Mouse (Mus musculus) erythroid progenitor cell, adult 5-6 weeks (primary cell): Measurements from ENCODE around the gene Slc7a4. TPM values are rescaled to one million over a fixed set of nuclear protein-coding genes. Genes with fewer than 3 reads are reported as not detected.
"Not testable (repeated sequence)": the region's sequence is repeated elsewhere in the genome, so short reads cannot be mapped to it uniquely, and the experiment has no call there.

Experiments used
- ATAC-seq: replicated peaks from 2 replicates; pipeline ENCODE4 v1.8.0; 2016; ENCODE audit warnings: moderate number of reproducible peaks, mild to moderate bottlenecking, moderate TSS enrichment, inconsistent platforms; ENCODE audit not compliant: poor library complexity, low FRiP score, severe bottlenecking
- total RNA-seq, 2 experiments: library from RNA; stranded (forward) in 1 of 2; stranded (reverse) in 1 of 2; fragments of 150-400 nt in 1 of 2; fragments of 186-747, 209-891 nt in 1 of 2; gene quantifications; 2 replicates each; pipeline versions ENCODE4 v1.2.3 to v1.2.4; 2015 to 2017; ENCODE audit warnings: low replicate concordance in 2 of 2

The Slc7a4 gene
- total RNA-seq (2015; ENCODE audit: low replicate concordance) (2.2 TPM in 1 of 2 replicates, not detected in the other), total RNA-seq (2017; ENCODE audit: low replicate concordance) (not detected in 2 replicates)

DNA sequence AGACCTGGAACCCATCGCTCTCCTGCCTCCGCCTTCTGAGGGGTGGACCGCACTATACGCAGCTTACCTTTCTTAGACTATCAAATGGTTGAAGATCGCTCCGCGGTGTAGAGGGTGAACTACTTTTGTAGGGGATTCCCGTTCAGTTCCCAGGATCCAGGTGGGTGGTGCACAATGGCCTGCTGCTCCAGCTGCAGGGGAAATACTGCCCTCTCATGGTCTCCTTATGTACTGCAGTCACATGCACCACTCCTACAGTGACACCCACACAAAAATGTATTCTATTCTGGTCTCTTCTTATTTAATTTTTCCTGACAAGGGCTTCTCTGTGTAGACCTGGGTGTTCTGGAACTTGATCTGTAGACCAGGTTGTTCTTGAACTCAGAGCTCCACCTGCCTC, at the start of gene Slc7a4:
Slc7a4 (minus strand) TSS at position 151 of the 400 bp plus-strand sequence.
- peak; percentile 67 for ATAC-seq

DNA sequence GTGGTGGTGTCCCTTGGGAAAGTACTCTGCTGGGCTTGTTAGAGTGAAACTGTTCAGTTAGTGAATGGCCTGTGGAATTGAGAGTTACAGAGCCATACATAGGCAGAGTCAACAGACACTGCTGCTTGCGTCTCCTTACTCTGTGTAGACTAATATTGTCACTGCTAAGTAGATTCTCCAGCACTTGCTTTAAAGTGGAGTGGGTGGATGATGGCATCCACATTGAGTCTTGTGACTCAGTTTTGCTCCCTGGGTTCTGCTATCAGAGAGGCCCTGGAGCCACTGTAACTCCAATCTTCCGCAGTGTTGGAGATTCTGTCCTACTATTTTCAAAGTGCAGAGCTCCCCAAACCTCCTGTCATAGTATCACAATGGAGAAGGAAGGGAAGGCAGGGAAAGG, 49.6 kb upstream of the Slc7a4 start:
- no peak for ATAC-seq

DNA sequence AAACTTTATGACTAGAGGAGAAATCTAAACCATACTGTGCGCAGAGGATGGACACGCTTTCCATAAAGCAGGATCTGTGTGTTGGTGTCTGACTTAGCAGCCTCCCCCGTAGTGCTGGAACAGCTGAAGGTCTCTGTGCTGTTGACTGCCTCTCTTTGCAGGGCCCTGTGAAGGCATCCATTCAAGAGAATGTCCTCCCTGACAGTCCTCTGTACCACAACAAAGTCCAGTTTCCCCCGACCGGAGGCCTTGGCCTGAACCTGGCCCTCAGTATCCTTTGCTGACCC, 43.2 kb upstream of the Slc7a4 start:
- ATAC-seq = no peak

DNA sequence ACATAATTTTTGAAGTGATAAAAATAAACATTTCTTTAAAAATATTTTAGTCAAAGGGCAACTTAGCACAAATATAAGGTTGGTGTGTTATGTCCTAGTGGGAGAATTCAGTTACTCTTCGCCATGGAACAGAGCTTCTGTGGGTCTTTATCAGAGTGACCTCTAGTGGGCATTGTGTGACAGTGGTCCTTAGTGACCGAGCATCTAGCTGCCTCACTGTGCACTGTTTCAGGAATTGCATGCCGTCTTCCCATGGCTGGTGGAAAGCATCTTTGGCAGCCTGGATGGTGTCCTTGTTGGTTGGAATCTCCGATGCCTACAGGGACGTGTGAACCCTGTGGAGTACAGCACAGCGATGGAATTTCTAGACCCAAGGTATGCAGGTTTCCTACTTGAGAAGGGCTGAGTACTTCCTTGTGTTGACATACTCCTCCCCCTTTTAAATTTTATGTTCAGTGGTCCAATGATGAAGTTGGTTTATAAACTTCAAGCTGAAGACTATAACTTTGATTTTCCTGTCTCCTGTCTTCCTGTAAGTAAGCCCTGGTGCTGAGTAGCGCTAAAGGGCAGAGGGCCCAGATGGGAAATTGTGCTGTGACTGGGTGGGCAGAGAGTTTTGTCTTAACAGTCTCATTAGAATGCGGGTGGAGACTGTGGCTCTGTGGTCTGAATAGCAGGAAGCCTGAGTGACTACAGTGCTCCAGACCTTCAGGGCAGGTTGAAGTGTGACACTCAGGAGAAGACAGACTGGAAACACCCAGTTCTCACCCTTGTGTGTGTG, 42.7 kb upstream of the Slc7a4 start:
- peak; percentile 75 for ATAC-seq

DNA sequence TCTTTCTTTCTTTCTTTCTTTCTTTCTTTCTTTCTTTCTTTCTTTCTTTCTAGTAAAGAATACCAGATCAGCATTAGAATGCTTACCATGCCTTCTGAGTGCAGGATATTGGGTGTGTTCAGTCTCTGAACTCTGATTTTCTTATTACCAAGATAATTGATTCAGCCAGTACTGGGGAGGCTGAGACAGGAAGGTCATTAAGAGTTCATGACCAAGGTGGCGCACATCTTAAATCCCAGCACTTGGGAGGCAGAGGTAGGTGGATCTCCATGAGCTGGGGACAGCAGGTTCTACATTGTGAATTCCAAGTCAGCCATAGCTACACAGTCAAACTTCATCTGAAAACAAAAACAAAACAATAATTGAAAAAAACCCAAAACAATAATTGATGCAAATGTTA, 38.9 kb upstream of the Slc7a4 start:
- ATAC-seq = no peak

DNA sequence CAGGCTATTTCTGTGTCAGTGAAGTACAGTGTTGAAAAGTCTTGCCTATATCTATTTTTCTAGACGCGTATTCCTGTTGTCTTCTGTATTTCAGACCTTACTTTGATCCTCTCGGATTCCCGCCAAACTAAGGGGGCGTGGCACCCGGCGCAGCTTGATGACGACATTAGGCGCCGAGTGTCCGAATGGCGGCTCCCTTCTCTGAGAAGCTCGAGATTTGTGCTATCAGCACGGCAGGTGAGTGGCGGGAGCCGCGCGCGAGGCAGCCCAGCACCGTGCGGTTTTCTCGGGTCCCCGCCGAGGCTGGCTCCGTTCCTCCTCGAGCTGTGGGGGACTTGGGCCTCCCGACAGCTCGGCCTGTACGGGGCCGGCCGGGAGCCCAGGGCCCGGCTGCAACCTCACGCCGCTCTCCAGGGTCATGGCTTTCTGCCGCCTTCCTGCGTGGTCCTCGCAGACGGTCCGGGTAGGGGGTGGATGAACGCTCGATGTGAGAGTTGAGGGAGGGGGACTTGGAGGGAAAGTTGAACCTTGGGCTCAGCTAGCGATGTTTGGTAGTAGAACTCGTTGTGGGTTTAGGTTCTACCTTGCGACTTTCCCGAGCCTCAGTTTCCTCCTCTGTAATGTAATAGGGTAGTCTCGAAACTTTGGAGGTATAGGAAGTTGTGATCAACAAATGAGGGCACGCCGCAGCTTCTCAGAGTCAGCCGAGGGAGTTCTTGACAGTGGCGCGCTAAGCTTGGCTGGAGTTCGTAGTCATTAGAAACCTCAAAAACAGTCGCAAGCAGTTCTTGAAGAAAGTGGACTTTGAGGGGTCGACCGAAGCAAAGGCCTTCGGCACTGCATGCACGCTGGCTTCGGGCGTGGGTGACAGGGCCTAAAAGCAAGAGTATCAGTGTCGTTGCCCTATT, 36.4 kb upstream of the Slc7a4 start, which contains the start of gene Smpd4:
Smpd4 (plus strand) TSS at position 157 of the 908 bp plus-strand sequence.
- ATAC-seq = peak; percentile 80

DNA sequence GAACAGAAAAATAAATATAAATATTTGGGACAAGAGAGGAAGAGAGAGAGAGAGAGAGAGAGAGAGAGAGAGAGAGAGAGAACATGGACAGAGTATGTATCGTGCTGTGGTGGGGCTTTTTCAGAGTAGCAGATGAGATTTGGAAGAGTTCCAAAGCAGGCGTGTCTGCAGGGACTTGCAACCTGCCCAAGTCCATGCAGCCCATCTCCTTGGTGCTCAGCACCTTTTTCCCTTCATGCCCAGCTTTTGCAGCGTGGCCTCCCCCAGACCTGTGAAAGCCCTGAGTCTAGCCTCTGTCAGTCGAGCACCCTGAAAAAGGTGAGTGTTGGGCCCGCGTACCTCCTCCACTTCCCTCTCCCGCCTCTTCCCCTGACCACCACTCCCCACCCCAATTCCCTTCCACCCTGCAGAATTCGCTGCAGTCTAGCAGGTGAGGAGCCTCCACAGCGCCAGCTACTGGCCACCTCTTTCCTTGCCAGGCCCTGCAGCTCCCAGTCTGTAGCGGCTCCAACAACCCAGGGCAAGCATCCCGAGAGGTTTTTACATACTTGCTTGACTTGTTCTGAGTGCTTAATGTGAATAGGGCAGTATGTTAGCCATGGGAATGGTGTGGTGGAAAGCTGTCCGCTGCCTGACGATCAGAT, 35.0 kb upstream of the Slc7a4 start:
- peak; percentile 82 for ATAC-seq

DNA sequence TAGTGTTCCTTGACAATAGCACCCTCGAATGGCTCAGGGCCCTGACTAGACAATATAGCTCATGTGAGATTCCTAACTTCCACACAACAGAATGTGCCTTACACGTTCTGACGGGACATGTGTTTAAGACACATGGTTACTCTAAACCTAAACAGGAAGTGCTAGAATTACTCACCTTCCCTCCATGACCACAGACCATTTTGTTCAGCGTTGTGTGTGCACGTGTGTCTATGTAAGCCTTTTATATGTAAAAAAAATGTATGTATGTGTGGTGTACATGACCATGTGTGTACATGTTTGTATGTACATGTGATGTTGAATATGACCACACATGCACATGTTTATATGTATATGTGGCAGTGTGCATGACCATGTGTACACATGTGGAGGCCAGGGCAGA, 33.2 kb upstream of the Slc7a4 start:
- no peak for ATAC-seq

DNA sequence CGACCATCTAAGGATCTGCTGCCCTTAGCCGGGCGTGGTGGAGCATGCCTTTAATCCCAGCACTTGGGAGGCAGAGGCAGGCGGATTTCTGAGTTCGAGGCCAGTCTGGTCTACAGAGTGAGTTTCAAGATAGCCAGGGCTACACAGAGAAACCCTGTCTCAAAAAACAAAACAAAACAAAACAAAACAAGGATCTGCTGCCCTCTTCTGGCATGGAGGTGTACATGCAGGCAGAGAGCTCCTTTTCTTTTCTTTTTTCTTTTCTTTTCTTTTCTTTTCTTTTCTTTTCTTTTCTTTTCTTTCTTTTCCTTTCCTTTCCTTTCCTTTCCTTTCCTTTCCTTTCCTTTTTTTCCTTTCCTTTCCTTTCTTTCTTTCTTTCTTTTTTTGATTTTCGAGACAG, 31.7 kb upstream of the Slc7a4 start:
- not testable (repeated sequence) for ATAC-seq

DNA sequence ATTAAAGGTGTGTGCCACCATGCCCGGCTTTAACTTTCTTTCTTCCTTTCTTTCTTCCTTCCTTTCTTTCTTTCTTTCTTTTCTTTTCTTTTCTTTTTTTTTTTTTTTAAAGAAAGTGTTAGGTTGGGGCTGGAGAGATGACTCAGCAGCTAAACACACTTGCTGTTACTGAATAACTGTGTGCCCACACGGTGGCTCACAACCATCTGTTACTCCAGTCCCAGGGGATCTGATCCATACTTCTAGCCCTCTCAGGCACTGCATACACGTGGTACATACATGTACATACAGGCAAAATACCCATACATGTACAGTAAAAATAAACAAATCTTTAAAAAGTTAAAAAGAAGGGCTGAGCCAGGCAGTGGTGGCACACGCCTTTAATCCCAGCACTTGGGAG, 28.4 kb upstream of the Slc7a4 start:
- no peak for ATAC-seq

DNA sequence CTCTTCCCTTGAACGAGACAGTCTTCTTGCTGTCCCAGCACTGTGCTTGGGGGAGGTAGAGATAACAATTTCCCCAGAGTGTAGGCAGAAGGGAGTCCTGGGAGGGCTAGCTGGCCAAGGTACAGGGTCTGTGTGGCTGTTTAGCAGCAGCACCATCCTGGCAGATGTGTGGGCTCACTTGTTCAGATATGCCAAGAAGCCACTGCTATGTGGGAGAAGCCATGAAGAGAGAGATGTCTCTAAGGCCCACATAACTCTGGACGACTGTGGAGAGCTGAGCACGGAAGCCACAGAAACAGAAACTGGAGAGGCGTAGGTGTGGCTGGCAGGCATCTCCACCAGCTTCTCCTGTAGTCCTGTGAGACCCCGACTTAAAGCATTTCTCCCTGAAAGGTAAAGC, 22.7 kb upstream of the Slc7a4 start:
- no peak for ATAC-seq

DNA sequence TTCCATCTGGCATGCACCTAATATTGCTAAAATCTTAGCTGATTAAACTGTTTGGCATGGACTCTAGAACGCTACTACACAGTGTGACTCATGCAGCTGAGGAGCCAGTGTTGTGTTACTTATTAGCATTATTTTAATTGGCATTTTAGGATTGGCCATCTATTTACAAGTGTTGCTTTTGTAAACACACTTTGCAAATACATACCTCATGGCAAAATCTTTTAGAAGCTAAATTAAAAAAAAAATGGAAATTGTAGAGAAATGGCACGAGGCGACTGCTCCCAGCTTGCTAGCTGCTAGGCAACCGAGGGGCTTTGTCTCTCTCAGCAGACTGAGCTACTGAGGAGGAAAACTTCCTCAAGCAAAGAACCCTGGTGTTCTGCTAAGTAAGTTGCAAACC, 21.9 kb upstream of the Slc7a4 start:
- ATAC-seq = no peak

DNA sequence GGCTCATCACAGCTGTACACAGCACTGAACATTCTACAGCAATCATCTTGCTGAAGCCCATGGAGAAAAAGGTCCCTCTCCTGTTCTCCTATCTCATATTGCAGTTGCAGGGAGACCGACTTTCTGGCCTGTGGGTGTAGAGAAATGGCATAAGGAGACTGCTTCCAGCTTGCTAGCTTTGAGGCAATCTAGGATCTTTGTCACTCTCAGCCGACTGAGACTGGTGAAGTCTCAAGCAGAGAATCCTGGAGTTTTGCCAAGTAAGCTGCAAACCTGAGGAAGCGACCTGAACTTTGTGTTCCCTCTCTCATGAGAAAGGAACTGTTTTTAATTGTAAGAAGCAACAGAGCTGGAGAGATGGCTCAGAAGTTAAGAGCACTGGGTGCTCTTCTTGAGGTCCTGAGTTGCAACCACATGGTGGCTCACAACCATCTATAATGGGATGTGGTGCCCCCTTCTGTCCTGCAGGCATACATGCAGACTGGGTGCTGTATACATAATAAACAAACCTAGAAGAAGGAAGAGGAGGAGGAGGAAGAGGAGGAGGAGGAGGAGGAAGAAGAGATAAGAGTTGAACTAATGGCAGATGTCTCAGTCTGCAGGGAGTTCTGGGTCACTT, 18.0 kb upstream of the Slc7a4 start:
- ATAC-seq = no peak

DNA sequence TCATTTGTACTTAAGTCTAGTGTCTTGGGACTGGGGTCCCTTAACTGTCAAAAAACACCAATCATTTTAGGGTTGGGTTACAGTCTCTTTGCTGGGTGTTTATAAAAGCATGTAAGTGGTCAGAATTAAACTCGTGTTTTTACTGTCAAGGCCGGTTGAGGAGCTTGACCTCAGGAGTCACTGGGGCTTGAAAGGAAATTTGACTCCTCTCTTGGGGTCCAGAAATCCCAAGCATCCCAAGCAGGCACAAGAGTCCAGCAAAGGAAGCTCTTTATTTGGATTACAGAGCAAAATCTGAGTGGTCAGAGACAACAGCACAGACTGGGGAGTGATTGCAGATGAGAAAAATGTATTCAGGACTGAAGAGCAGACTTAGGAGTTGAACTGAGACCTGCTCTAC, 7.7 kb upstream of the Slc7a4 start:
- ATAC-seq = no peak

DNA sequence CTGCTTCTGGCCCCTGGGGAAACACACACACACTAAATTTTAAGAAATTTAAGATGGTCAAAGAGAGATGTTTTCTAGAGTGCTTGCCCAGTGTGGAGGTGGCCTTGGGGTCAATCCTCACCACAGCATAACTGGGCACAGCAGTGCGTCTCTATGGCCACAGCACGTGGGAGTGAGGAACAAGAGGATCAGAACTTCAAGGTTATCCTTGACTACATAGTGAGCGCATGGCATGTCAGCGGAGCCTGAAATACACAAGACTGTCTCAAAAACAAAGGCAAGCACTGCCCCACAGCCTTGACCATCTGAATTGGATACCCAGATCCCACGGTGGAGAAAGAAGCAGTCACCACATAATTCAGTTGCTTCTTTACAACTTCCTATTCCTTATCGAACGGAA, 1.5 kb upstream of the Slc7a4 start:
- no peak for ATAC-seq

DNA sequence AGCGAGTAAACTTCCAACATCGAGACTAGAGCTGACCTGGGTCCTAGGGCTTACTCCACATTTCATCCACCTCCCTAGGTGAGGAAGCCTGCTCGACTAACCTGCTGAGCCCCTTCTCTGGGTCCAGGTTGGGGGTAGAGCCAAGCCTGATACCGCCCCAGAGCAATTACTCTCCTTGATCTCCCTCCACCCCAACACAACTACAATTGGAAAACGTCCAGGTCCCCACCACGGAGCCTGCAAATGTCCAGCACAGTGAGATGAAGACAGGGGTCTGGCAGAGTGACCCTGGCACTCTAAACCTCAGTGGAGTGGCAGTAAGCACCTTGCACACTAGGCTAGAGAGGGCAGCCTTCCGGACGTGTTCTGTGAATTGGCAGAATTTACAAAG, 6.2 kb downstream of the Slc7a4 start:
- ATAC-seq = 0 out of 2 replicates have a peak, but pooled peaks have one; percentile 8

DNA sequence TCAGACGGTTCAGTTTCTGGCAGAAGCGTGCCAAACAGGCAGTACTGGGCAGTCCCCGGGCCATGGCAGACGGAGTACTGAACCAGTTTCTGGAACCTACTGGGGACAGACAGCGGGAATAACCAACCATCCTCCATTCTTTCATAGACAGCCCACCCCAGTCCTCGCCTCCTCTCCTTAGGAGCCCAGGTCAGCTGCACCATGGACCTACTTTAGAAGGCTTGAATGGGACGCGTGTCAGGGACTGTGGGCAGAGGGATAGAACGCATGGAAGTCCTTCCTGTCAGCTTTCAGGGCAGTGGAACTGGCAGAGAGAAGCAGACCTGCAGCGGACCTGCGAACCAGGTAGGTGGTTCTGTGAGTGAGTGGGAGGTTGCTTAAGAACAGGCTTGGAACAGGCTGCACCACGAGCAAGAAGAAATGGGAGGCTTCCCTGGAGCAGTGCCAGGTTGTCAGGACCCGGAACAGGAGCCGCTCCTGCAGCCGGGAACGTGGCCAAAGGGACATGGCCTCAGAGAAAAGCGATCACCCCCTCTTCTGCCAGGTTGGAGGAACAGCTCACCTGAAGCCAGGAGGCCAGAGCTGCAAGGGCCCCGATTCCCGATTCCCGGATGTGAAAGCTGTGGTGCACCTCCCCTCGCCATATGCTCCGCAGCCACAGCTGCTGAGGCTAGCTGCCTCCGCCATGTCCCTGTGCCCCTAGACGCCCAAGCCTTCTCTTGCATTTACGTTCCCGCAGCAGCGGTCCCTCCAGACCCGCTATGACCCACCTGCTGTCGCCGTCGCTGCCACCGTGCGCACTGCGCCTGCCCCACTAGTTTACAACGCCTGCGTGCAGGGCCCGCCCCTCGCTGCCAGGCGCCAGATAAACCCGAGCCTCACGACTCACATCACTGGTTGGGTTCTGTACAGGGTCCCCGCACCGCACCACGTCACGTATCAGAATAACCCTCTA, 6.9 kb downstream of the Slc7a4 start:
- ATAC-seq = peak; percentile 32; the same call in 1 of the 2 replicates

DNA sequence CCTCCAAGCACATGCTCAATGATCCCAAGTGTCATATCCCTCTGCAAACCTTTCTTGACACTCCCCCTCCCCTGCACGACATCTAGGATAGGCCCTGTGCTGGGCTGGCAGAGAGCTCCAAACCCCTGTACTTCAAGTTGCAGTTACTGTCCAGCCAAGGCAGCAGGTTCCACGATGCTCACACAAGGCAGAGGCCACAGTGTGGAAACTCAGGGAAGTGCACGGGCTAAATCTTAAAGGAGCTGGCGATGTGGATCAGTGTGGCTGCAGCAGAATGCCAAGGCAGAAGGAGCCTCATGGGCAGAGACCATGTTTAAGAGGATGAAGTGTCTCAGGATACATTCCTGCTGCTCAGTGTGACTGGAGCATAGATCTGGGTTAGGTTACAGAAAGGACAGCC, 16.8 kb downstream of the Slc7a4 start:
- no peak for ATAC-seq

DNA sequence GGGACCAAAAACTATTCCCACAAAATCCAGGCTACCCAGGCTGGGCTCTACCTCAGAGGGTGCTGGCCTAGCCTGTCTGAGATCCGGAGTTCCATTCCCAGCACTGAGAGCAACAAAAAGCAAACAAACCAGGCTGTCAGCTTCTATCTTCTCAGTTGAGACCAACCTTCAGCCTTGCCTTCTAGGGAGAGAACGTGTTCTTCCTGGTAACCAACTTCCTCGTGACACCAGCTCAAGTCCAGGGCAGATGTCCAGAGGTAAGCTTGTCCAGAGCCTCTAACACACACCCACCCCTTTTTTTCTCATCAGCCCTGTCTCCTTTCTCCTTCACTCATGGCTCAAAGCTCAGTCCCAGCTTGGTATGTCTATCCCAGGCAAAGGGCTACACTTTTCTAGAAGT, 18.2 kb downstream of the Slc7a4 start:
- ATAC-seq = no peak
